Mouse (Mus musculus) spleen, adult 12 weeks (tissue): ENCODE results near the gene Vmn1r24.
"Not testable (repeated sequence)": the region's sequence is repeated elsewhere in the genome, so short reads cannot be mapped to it uniquely, and the experiment has no call there.

Experiments
- DNase-seq: peaks from one replicate; pipeline ENCODE4 v3.0.0; 2022; ENCODE audit warnings: low spot score

The Vmn1r24 gene

GRCm38 (mm10) chr6:57961403-57961802 lies at the start of gene Vmn1r24:
TSS of gene Vmn1r24 (minus strand) at chr6:57961503.
- not testable (repeated sequence) for DNase-seq

DNA sequence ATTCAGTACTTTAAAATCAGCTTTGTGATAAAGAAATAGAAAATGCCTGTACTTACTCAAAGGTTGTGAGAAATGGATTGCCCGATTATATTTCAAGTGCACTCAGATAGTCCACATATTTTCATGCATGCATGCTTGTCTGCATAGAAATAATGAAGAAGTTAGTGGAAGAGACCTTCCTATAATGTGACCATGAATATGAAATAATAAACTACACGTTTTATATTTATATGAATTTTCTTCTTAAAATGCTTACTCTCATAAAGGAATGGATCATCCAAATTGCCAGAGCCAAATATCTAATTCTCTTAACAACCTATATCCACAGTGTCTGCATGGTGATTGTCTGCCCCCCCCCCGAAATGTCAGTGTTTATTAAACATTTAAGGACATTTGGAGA lies 19.4 kb upstream of the Vmn1r24 start, which contains the start of gene Vmn1r25:
Gene Vmn1r25, minus strand, starts transcription at position 101 of the 400 bp plus-strand sequence.
- no peak for DNase-seq

GRCm38 (mm10) chr6:57926738-57927137 lies 34.6 kb downstream of the Vmn1r24 start, which contains the start of gene Vmn1r23:
TSS of gene Vmn1r23 (minus strand) at chr6:57926838.
- no peak for DNase-seq

GRCm38 (mm10) chr6:57907928-57908327 lies 53.4 kb downstream of the Vmn1r24 start, which contains the start of gene Vmn1r22:
TSS of gene Vmn1r22 (minus strand) at chr6:57908028.
- DNase-seq = no peak
